Mouse (Mus musculus) left cerebral cortex, adult 2 months (tissue): Measurements from ENCODE around the gene Tpm1. TPM values are rescaled to one million over a fixed set of nuclear protein-coding genes. Genes with fewer than 3 reads are reported as not detected.

Experiments used
- DNase-seq, 2 experiments: peaks; one replicate each; pipeline ENCODE4 v3.0.0; 2021 to 2022; ENCODE audit warnings: low spot score in 2 of 2, mixed read lengths in 1 of 2; ENCODE audit errors: extremely low spot score in 1 of 2
- H3K27ac ChIP-seq: fragments of 200-600 bp; 2 replicates; pipeline ENCODE4 v1.8.1; 2022
- H3K4me3 ChIP-seq: fragments of 200-600 bp; 2 replicates; pipeline ENCODE4 v1.8.1; 2022
- CTCF ChIP-seq: fragments of 200-600 bp; IDR thresholded peaks from 2 replicates; pipeline ENCODE4 v1.8.1; 2022; ENCODE audit warnings: antibody characterized with exemption, mild to moderate bottlenecking, moderate library complexity
- intact Hi-C: fragments of 180-260 bp; cut with DNase I; formaldehyde crosslinking; loops from one replicate; pipeline ENCODE4 v1.15.1; 2025
- total RNA-seq, 2 experiments: library from RNA; stranded (reverse); gene quantifications; 2 replicates each; pipeline ENCODE4 v1.2.3; 2021

Tpm1 gene
- total RNA-seq, 2 experiments from 2014 or later = 223 to 236 TPM

DNA sequence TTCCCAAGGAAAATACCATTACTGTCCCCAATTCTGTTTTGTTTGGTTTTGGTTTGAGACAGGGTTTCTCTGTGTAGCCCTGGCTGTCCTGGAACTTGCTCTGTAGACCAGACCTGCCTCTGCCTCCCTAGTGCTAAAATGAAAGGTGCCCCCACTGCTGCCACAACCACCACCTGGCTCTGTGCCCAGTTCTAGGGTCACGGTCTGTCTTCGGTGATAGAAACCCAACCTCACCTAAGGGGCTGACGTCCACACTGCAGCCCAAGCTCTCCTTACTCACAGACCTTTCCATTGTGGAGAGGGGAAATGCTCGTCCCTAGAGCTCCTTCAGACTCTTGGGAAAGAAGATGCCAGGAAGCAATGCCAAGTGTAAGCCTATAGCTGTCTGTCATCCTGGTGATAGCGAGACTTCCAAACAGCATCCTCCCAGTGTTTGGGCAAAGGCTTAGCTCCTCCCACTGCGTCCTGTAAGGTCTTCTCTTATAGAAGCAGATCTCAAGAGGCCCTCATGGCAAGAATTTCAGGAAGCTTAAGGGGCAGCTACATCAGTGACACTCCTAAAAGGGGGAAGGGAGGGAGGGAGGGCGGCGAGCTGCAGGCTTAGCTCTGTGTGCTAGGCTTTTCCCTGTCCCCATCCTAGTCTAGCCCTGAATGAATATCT lies 57.3 kb downstream of the Tpm1 start:
- no peak overlapping the region for H3K27ac ChIP-seq
- TF ChIP-seq CTCF = no peak
- intact Hi-C loops = no loop called here
- no peak for DNase-seq
- no peak overlapping the region for H3K4me3 ChIP-seq

- no peak for DNase-seq
- Histone ChIP-seq H3K4me3 (no peak overlapping the region), H3K27ac (no peak overlapping the region)
- intact Hi-C loops = no loop called here
- TF ChIP-seq CTCF = no peak
Observed at GRCm38 (mm10) chr9:66991021-66991749, 58.0 kb downstream of the Tpm1 start.

DNA sequence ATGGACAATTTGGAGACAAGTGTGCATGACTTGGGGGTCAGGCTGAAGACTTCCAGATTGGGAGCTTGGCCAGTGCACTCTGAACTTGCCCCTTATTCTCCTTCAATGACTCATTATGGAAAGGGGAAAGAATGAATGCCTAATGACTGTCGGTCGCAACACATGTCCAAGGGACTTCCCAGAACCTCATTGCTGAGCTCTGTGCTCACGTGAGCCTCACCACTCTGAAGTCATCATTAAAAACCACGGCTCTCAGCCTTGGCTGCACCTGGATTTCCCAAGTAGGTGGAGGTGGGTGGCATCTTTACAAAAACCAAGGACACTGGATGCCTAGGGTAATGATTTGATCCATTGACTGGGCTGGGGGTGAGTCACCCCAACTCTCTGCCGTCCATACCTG lies 59.2 kb downstream of the Tpm1 start:
- intact Hi-C loops = no loop called here
- DNase-seq = no peak

GRCm38 (mm10) chr9:66989581-66989980 lies 59.6 kb downstream of the Tpm1 start:
- TF ChIP-seq CTCF = no peak
- no peak for DNase-seq
- peak overlapping the region; percentile 68 for H3K27ac ChIP-seq
- no peak overlapping the region for H3K4me3 ChIP-seq
- intact Hi-C loops = loop anchor here (10.0 kb wide), 1 partner anchor 475 kb away; the partner anchor contains the start of gene Fbxl22

More for the DNA sequence above, 59.2 kb downstream of the Tpm1 start:
- peak overlapping the region; percentile 24; the same call in 1 of the 2 replicates for H3K27ac ChIP-seq
- no peak overlapping the region for H3K4me3 ChIP-seq
- TF ChIP-seq CTCF = no peak

DNA sequence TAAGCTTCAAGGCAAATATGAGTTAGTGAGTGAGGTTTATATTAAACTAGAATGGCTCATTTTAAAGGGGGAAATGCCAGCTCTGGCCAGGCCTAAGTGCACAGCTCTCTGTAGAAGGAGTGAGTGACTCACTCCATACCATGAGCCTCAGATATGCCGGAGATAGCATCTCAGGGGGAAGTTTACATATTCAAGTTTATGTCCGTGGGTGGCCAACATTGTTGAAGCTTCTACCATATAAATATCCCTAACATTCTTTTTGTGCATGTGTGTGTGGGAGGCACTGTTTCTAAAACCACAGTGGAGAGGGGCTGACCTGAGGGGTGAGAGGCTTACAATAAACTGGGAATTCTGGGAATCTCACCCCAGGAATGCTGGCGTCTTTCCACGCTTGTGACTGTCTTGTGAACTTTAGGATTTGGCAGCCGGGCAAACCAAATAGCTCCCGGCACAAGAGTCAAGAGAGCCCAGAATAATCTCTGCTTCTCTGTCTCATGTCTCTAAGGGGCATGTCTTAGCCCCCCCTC lies 60.3 kb downstream of the Tpm1 start:
- intact Hi-C loops = loop anchor here (10.0 kb wide), 1 partner anchor 474 kb away; the partner anchor contains the start of gene Fbxl22
- Histone ChIP-seq H3K27ac (peak overlapping the region; percentile 68), H3K4me3 (no peak overlapping the region)
- no peak for TF ChIP-seq CTCF
- peak in 1 of 2 experiments; percentile 29 for DNase-seq

GRCm38 (mm10) chr9:66988198-66988887 lies 60.9 kb downstream of the Tpm1 start:
- TF ChIP-seq CTCF = no peak
- no peak for DNase-seq
- peak overlapping the region; percentile 68 for H3K27ac ChIP-seq
- H3K4me3 ChIP-seq = no peak overlapping the region
- intact Hi-C loops = loop anchor here (10.0 kb wide), 1 partner anchor 474 kb away; the partner anchor contains the start of gene Fbxl22

DNA sequence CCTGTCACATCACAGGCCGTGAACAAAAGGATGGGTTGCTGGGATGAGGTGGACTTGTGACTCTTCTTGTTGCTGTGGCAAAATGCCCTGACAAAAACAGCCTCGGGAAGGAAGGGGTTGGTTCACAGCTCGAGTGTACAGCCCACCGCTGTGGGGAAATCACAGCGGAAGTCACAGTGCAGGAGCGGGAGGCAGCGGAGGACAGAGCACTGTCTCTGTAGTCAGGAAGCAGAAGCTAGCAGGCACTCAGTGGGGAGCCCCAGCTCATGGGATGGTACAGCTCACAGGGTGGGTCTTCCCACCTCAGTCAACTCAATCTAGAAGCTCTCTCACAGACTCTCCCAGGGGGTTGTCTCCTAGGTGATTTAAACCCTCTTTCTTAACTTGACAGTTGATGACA lies 63.8 kb downstream of the Tpm1 start:
- Histone ChIP-seq H3K4me3 (no peak overlapping the region), H3K27ac (no peak overlapping the region)
- no peak for TF ChIP-seq CTCF
- intact Hi-C loops = loop anchor here (10.0 kb wide), 1 partner anchor 471 kb away; the partner anchor contains the start of gene Fbxl22
- DNase-seq = no peak

GRCm38 (mm10) chr9:66982085-66982484 lies 67.1 kb downstream of the Tpm1 start:
- no peak overlapping the region for H3K27ac ChIP-seq
- no peak overlapping the region for H3K4me3 ChIP-seq
- no peak for TF ChIP-seq CTCF
- no peak for DNase-seq
- intact Hi-C loops = loop anchor here (10.0 kb wide), 1 partner anchor 467 kb away; the partner anchor contains the start of gene Fbxl22

DNA sequence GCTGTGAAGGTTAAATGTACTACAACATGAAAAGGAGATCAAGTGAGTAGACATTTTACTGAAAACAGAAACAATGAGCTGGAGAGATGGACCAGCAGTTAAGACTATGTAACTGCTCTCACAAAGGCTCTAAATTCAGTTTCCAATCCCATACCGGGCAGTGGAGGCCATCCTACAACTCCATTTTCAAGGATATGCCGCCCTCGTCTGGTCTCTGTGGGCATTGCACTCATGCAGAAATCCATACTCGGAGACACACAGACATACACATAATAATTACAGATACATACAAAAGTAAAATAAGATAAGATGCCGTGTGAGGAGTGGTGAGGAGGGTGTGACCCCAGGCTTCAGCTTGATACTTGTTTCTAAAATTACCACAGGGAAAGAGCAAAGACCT lies 68.7 kb downstream of the Tpm1 start:
- intact Hi-C loops = loop anchor here (10.0 kb wide), 1 partner anchor 466 kb away; the partner anchor contains the start of gene Fbxl22
- Histone ChIP-seq H3K4me3 (no peak overlapping the region), H3K27ac (no peak overlapping the region)
- peak; percentile 75 for TF ChIP-seq CTCF
- DNase-seq = peak in 1 of 2 experiments; percentile 65

- TF ChIP-seq CTCF = peak; percentile 12
- no peak for DNase-seq
- intact Hi-C loops = loop anchor here (2.0 to 5.0 kb wide), 2 partner anchors 64 to 101 kb away; no protein-coding TSS in a partner anchor
- Histone ChIP-seq H3K27ac (peak overlapping the region; percentile 73), H3K4me3 (no peak overlapping the region)
Observed at GRCm38 (mm10) chr9:66978468-66978867, 70.7 kb downstream of the Tpm1 start.

DNA sequence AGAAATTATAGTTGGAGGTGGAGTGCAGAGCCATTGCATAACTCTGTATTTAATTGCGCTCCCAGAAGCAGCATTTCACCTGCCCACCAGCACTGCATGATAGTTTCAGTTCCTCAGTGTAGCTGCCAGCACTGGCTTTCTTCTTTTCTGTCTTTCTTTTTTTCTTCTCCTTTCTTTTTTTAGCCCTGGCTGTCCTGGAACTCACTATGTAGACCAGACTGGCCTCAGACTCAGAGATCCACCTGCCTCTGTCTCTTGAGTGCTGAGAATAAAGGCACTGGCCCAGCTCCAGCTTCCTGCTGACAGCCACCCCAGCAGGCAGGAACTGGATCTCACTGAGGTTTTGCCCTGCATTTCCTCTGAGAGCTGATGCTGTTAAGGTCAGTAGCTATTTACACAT lies 71.2 kb downstream of the Tpm1 start:
- intact Hi-C loops = loop anchor here (2.0 to 5.0 kb wide), 2 partner anchors 65 to 101 kb away; no protein-coding TSS in a partner anchor
- no peak for TF ChIP-seq CTCF
- Histone ChIP-seq H3K27ac (peak overlapping the region; percentile 73), H3K4me3 (no peak overlapping the region)
- DNase-seq = peak in 1 of 2 experiments; percentile 35
